Mouse (Mus musculus) forebrain, embryonic 12.5 days (tissue): ENCODE measurements around the gene Lrrc4. TPM values are rescaled to one million over a fixed set of nuclear protein-coding genes. Genes with fewer than 3 reads are reported as not detected.

ENCODE experiments used
- ATAC-seq: fragments of 200-750 bp; cut with Nextera tagmentation; 2 replicates; pipeline ENCODE4 v1.8.0; 2017; ENCODE audit warnings: moderate TSS enrichment; ENCODE audit not compliant: low FRiP score
- H3K27ac ChIP-seq: fragments of 300-500 bp; sonication (generic); 2 replicates; pipeline ENCODE4 v1.5.1; 2016; ENCODE audit warnings: mild to moderate bottlenecking
- H3K27me3 ChIP-seq: fragments of 300-500 bp; sonication (generic); 2 replicates; pipeline ENCODE4 v1.6.1; 2016; ENCODE audit warnings: mild to moderate bottlenecking
- H3K36me3 ChIP-seq: fragments of 300-500 bp; sonication (generic); replicated peaks from 2 replicates; pipeline ENCODE4 v1.6.1; 2016; ENCODE audit warnings: mild to moderate bottlenecking
- H3K4me1 ChIP-seq: fragments of 300-500 bp; sonication (generic); 2 replicates; pipeline ENCODE4 v1.6.1; 2016
- H3K4me2 ChIP-seq: fragments of 300-500 bp; sonication (generic); 2 replicates; pipeline ENCODE4 v1.6.1; 2016; ENCODE audit warnings: mild to moderate bottlenecking, moderate library complexity
- H3K4me3 ChIP-seq: fragments of 300-500 bp; sonication (generic); replicated peaks from 2 replicates; pipeline ENCODE4 v1.5.1; 2016; ENCODE audit warnings: mild to moderate bottlenecking
- H3K9ac ChIP-seq: fragments of 300-500 bp; sonication (generic); 2 replicates; pipeline ENCODE4 v1.6.1; 2016; ENCODE audit warnings: mild to moderate bottlenecking
- H3K9me3 ChIP-seq: fragments of 300-500 bp; sonication (generic); 2 replicates; pipeline ENCODE4 v1.6.1; 2016
- WGBS: fragments of 180-500 bp; shearing (Covaris S2); methylation state at CpG from one replicate; pipeline ENCODE4 v1.1.7; 2016; 5-methylcytosine and 5-hydroxymethylcytosine counted together
- polyA plus RNA-seq: library from polyadenylated mRNA; unstranded; fragments of >200 nt; fragmentation: Nextera tagmentation; extraction: Ambion mirVana; gene quantifications from 2 replicates; pipeline ENCODE4 v1.2.1, GENCODE M21; 2016

The Lrrc4 gene
- polyA plus RNA-seq, 1 experiment from 2014 or later, result 3.1 TPM

GRCm38 (mm10) chr6:28833380-28833822, 1.9 kb upstream of the Lrrc4 start:
- peak; percentile 71 for ATAC-seq
- peak overlapping the region; percentile 95 for H3K4me2 ChIP-seq
- WGBS, result 0% methylated on average over 39 of the region's 43 CpGs
- H3K36me3 ChIP-seq, result 0 out of 2 replicates have a peak, but pooled peaks cover 6% of the 10 kb centered on the region
- H3K9me3 ChIP-seq, result no peaks in the 10 kb centered on the region
- H3K27ac ChIP-seq, result peak overlapping the region; percentile 91
- peak overlapping the region; percentile 84 for H3K9ac ChIP-seq
- peaks cover 40% of the 10 kb centered on the region for H3K4me1 ChIP-seq
- peaks cover 21% of the 10 kb centered on the region for H3K27me3 ChIP-seq
- H3K4me3 ChIP-seq, result peak overlapping the region; percentile 79

- under 1% methylated on average over 49 of the region's 58 CpGs for WGBS
- H3K36me3 ChIP-seq, result 0 out of 2 replicates have a peak, but pooled peaks cover 6% of the 10 kb centered on the region
- H3K9ac ChIP-seq, result peak overlapping the region; percentile 84
- peak overlapping the region; percentile 91 for H3K27ac ChIP-seq
- peaks cover 45% of the 10 kb centered on the region for H3K4me1 ChIP-seq
- ATAC-seq, result peak; percentile 82
- peak overlapping the region; percentile 95 for H3K4me2 ChIP-seq
- peaks cover 21% of the 10 kb centered on the region for H3K27me3 ChIP-seq
- peak overlapping the region; percentile 79 for H3K4me3 ChIP-seq
- H3K9me3 ChIP-seq, result no peaks in the 10 kb centered on the region
These were observed 1.3 kb upstream of the Lrrc4 start for GRCm38 (mm10) chr6:28832751-28833291.

- Histone ChIP-seq H3K36me3 (0 out of 2 replicates have a peak, but pooled peaks cover 6% of the 10 kb centered on the region), H3K4me1 (peaks cover 52% of the 10 kb centered on the region), H3K9ac (peak overlapping the region; percentile 84), H3K4me2 (peak overlapping the region; percentile 95), H3K4me3 (peak overlapping the region; percentile 79), H3K9me3 (no peaks in the 10 kb centered on the region), H3K27me3 (peaks cover 21% of the 10 kb centered on the region), H3K27ac (peak overlapping the region; percentile 91)
- ATAC-seq, result peak; percentile 48
- under 1% methylated on average over 78 of the region's 82 CpGs for WGBS
These were observed 555 bp upstream of the Lrrc4 start for GRCm38 (mm10) chr6:28831854-28832750.

- no peak for ATAC-seq
- H3K27me3 ChIP-seq, result peaks cover 20% of the 10 kb centered on the region
- no peaks in the 10 kb centered on the region for H3K9me3 ChIP-seq
- H3K4me1 ChIP-seq, result peaks cover 69% of the 10 kb centered on the region
- no peak overlapping the region for H3K9ac ChIP-seq
- H3K27ac ChIP-seq, result no peak overlapping the region
- peak overlapping the region; percentile 95 for H3K4me2 ChIP-seq
- H3K36me3 ChIP-seq, result 0 out of 2 replicates have a peak, but pooled peaks cover 6% of the 10 kb centered on the region
- no peak overlapping the region for H3K4me3 ChIP-seq
- 91% methylated on average over 12 of the region's 12 CpGs for WGBS
These were observed 1.2 kb downstream of the Lrrc4 start for GRCm38 (mm10) chr6:28830306-28830705.

GRCm38 (mm10) chr6:28828593-28828992, 3.0 kb downstream of the Lrrc4 start:
- WGBS, result 8% methylated on average over 6 of the region's 6 CpGs
- Histone ChIP-seq H3K36me3 (0 out of 2 replicates have a peak, but pooled peaks cover 6% of the 10 kb centered on the region), H3K4me2 (peak overlapping the region; percentile 52), H3K4me1 (peaks cover 65% of the 10 kb centered on the region), H3K27me3 (peaks cover 8% of the 10 kb centered on the region; the same call in 1 of the 2 replicates), H3K9me3 (no peaks in the 10 kb centered on the region), H3K27ac (no peak overlapping the region), H3K9ac (peak overlapping the region; percentile 44; the same call in 1 of the 2 replicates), H3K4me3 (peak overlapping the region; percentile 27)
- no peak for ATAC-seq

GRCm38 (mm10) chr6:28827565-28827964, 4.0 kb downstream of the Lrrc4 start:
- Histone ChIP-seq H3K9me3 (no peaks in the 10 kb centered on the region), H3K4me2 (peak overlapping the region; percentile 52), H3K4me1 (peaks cover 61% of the 10 kb centered on the region), H3K9ac (peak overlapping the region; percentile 33; the same call in 1 of the 2 replicates), H3K27me3 (peaks cover 8% of the 10 kb centered on the region; the same call in 1 of the 2 replicates), H3K36me3 (0 out of 2 replicates have a peak, but pooled peaks cover 6% of the 10 kb centered on the region), H3K27ac (0 out of 2 replicates have a peak overlapping the region, but pooled peaks have one; percentile 13), H3K4me3 (peak overlapping the region; percentile 25)
- ATAC-seq, result no peak
- WGBS, result 16% methylated on average over 3 of the region's 3 CpGs

GRCm38 (mm10) chr6:28826689-28827389, 4.7 kb downstream of the Lrrc4 start:
- H3K9ac ChIP-seq, result peak overlapping the region; percentile 33; the same call in 1 of the 2 replicates
- peak overlapping the region; percentile 25; the same call in 1 of the 2 replicates for H3K4me3 ChIP-seq
- H3K36me3 ChIP-seq, result 0 out of 2 replicates have a peak, but pooled peaks cover 6% of the 10 kb centered on the region
- H3K4me2 ChIP-seq, result peak overlapping the region; percentile 52
- H3K9me3 ChIP-seq, result no peaks in the 10 kb centered on the region
- peaks cover 61% of the 10 kb centered on the region for H3K4me1 ChIP-seq
- 64% methylated on average over 9 of the region's 9 CpGs for WGBS
- H3K27ac ChIP-seq, result no peak overlapping the region
- H3K27me3 ChIP-seq, result peaks cover 8% of the 10 kb centered on the region; the same call in 1 of the 2 replicates
- no peak for ATAC-seq

- ATAC-seq, result 0 out of 2 replicates have a peak, but pooled peaks have one; percentile 18
- 48% methylated on average over 3 of the region's 3 CpGs for WGBS
- Histone ChIP-seq H3K4me3 (no peak overlapping the region), H3K36me3 (0 out of 2 replicates have a peak, but pooled peaks cover 6% of the 10 kb centered on the region), H3K9me3 (no peaks in the 10 kb centered on the region), H3K4me1 (peaks cover 54% of the 10 kb centered on the region), H3K9ac (no peak overlapping the region), H3K27ac (no peak overlapping the region), H3K27me3 (0 out of 2 replicates have a peak, but pooled peaks cover 3% of the 10 kb centered on the region), H3K4me2 (no peak overlapping the region)
These were observed 5.7 kb downstream of the Lrrc4 start for GRCm38 (mm10) chr6:28825894-28826293.

GRCm38 (mm10) chr6:28823802-28824201, 7.7 kb downstream of the Lrrc4 start:
- Histone ChIP-seq H3K4me3 (no peak overlapping the region), H3K4me2 (no peak overlapping the region), H3K9me3 (no peaks in the 10 kb centered on the region), H3K9ac (no peak overlapping the region), H3K4me1 (peaks cover 40% of the 10 kb centered on the region), H3K27ac (no peak overlapping the region), H3K36me3 (0 out of 2 replicates have a peak, but pooled peaks cover 10% of the 10 kb centered on the region), H3K27me3 (no peaks in the 10 kb centered on the region)
- ATAC-seq, result no peak
- 93% methylated on average over 5 of the region's 5 CpGs for WGBS

- H3K9ac ChIP-seq, result no peak overlapping the region
- H3K27ac ChIP-seq, result no peak overlapping the region
- 0 out of 2 replicates have a peak, but pooled peaks cover 10% of the 10 kb centered on the region for H3K36me3 ChIP-seq
- no peaks in the 10 kb centered on the region for H3K9me3 ChIP-seq
- no peak overlapping the region for H3K4me2 ChIP-seq
- 85% methylated on average over 3 of the region's 3 CpGs for WGBS
- H3K27me3 ChIP-seq, result no peaks in the 10 kb centered on the region
- peaks cover 35% of the 10 kb centered on the region for H3K4me1 ChIP-seq
- no peak overlapping the region for H3K4me3 ChIP-seq
- ATAC-seq, result no peak
These were observed 8.2 kb downstream of the Lrrc4 start for GRCm38 (mm10) chr6:28823375-28823774.

- no peak overlapping the region for H3K9ac ChIP-seq
- ATAC-seq, result no peak
- H3K4me3 ChIP-seq, result no peak overlapping the region
- 73% methylated on average over 3 of the region's 3 CpGs for WGBS
- no peaks in the 10 kb centered on the region for H3K9me3 ChIP-seq
- peaks cover 25% of the 10 kb centered on the region for H3K4me1 ChIP-seq
- no peak overlapping the region for H3K4me2 ChIP-seq
- no peak overlapping the region for H3K27ac ChIP-seq
- H3K36me3 ChIP-seq, result 0 out of 2 replicates have a peak, but pooled peaks cover 10% of the 10 kb centered on the region
- H3K27me3 ChIP-seq, result no peaks in the 10 kb centered on the region
These were observed 9.3 kb downstream of the Lrrc4 start for GRCm38 (mm10) chr6:28822296-28822695.
